Mouse (Mus musculus) midbrain, embryonic 14.5 days (tissue): Measurements from ENCODE around the gene Mrps9. TPM values are rescaled to one million over a fixed set of nuclear protein-coding genes. Genes with fewer than 3 reads are reported as not detected.

Experiments
- ATAC-seq: fragments of 200-750 bp; cut with Nextera tagmentation; 2 replicates; pipeline ENCODE4 v1.8.0; 2017; ENCODE audit warnings: moderate number of reproducible peaks, moderate library complexity; ENCODE audit not compliant: low FRiP score, low TSS enrichment
- DNase-seq: peaks from one replicate; pipeline ENCODE4 v3.0.0-alpha.2; 2015
- H3K27ac ChIP-seq: fragments of 300-500 bp; sonication (generic); replicated peaks from 2 replicates; pipeline ENCODE4 v1.5.1; 2014; ENCODE audit warnings: mild to moderate bottlenecking, low read depth, low read length, moderate library complexity
- H3K27me3 ChIP-seq: fragments of 300-500 bp; sonication (generic); 2 replicates; pipeline ENCODE4 v1.6.1; 2014; ENCODE audit warnings: low read length, control low read depth, mixed read lengths; ENCODE audit not compliant: control insufficient read depth, insufficient read depth
- H3K36me3 ChIP-seq: fragments of 300-500 bp; sonication (generic); 2 replicates; pipeline ENCODE4 v1.6.1; 2014; ENCODE audit warnings: low read length, control low read depth; ENCODE audit not compliant: control insufficient read depth, insufficient read depth
- H3K4me1 ChIP-seq: fragments of 300-500 bp; sonication (generic); 2 replicates; pipeline ENCODE4 v1.6.1; 2014; ENCODE audit warnings: mild to moderate bottlenecking, antibody characterized with exemption, low read length, control low read depth; ENCODE audit not compliant: control insufficient read depth, insufficient read depth
- H3K4me2 ChIP-seq: fragments of 300-500 bp; sonication (generic); 2 replicates; pipeline ENCODE4 v1.6.1; 2014; ENCODE audit warnings: mild to moderate bottlenecking, low read length, moderate library complexity
- H3K4me3 ChIP-seq: fragments of 300-500 bp; sonication (generic); replicated peaks from 2 replicates; pipeline ENCODE4 v1.5.1; 2014; ENCODE audit warnings: low read depth, low read length
- H3K9ac ChIP-seq: fragments of 300-500 bp; sonication (generic); replicated peaks from 2 replicates; pipeline ENCODE4 v1.6.1; 2014; ENCODE audit warnings: mild to moderate bottlenecking, low read length, moderate library complexity
- H3K9me3 ChIP-seq: fragments of 300-500 bp; sonication (generic); 2 replicates; pipeline ENCODE4 v1.6.1; 2016; ENCODE audit warnings: low read length, control low read depth, mixed read lengths; ENCODE audit not compliant: control insufficient read depth
- WGBS: fragments of 180-500 bp; shearing (Covaris S2); extraction: QIAGEN DNeasy Blood & Tissue Kit; methylation state at CpG from one replicate; pipeline ENCODE4 v1.1.7; 2014; 5-methylcytosine and 5-hydroxymethylcytosine counted together
- polyA plus RNA-seq: library from polyadenylated mRNA; unstranded; fragments of >200 nt; fragmentation: Nextera tagmentation; extraction: Ambion mirVana; gene quantifications from 2 replicates; pipeline ENCODE4 v1.2.1, GENCODE M21; 2014

Gene Mrps9
- polyA plus RNA-seq, 1 experiment from 2014 or later, result 39.4 TPM

- ATAC-seq, result peak; percentile 81
- 13% methylated on average over 22 of the region's 22 CpGs for WGBS
- H3K36me3 ChIP-seq, result no peaks in the 10 kb centered on the region
- H3K4me2 ChIP-seq, result peak overlapping the region; percentile 37
- H3K4me1 ChIP-seq, result peaks cover 18% of the 10 kb centered on the region
- H3K27ac ChIP-seq, result peak overlapping the region; percentile 84
- H3K9ac ChIP-seq, result no peak overlapping the region; the same call in 1 of the 2 replicates
- DNase-seq, result peak; percentile 81
- no peaks in the 10 kb centered on the region for H3K27me3 ChIP-seq
- H3K4me3 ChIP-seq, result no peak overlapping the region
- H3K9me3 ChIP-seq, result no peaks in the 10 kb centered on the region
These were observed 37.7 kb downstream of the Mrps9 start for GRCm38 (mm10) chr1:42888541-42889349.

DNA sequence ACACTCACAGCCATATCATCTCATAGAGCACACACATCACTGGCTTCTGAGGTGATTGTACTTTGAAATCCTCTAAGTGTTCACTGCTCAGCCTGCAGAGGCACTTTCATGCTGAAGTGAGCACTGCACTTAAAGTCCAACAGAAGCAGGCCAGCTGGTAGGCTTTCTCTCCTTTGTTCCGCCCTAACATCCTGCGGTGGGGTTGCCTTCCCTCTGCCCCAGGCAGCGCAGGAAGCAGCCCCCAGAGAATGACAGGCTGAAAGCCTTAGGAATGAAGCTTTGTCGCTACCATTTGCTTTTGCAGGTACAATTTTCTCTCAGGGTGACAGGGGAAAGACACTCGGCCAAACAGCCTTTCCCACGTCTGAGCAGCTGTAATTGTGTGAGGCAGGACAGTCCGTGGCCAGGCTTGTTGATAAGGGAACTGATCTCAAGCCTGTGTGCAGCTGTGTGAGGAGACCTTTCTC lies 38.4 kb downstream of the Mrps9 start:
- WGBS, result 12% methylated on average over 7 of the region's 7 CpGs
- DNase-seq (peak; percentile 67), ATAC-seq (peak; percentile 46; the same call in 1 of the 2 replicates)
- Histone ChIP-seq H3K4me3 (no peak overlapping the region), H3K36me3 (0 out of 2 replicates have a peak, but pooled peaks cover 2% of the 10 kb centered on the region), H3K9me3 (no peaks in the 10 kb centered on the region), H3K9ac (peak overlapping the region; percentile 32), H3K27me3 (no peaks in the 10 kb centered on the region), H3K4me1 (peaks cover 18% of the 10 kb centered on the region), H3K27ac (peak overlapping the region; percentile 84), H3K4me2 (peak overlapping the region; percentile 33)

DNA sequence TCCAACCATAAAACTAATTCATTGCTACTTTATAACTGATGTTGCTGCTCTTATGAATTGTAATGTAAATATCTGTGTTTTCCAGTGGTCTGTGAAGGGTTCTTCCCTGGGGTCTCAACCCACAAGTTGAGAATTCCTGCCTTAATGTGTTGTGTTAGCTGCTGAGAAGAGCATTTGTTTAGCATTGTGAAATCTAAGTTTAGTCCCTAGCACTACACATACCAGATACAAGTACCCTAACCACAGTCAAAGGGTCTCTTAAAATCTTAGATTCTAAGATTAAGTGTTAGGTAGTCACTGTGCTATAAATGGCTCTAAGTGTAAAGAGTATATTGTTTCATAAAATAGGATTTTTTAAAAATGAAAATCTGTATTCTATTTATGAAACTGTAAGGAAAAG lies 43.7 kb downstream of the Mrps9 start:
- H3K4me2 ChIP-seq, result no peak overlapping the region
- H3K4me3 ChIP-seq, result no peak overlapping the region
- no peaks in the 10 kb centered on the region for H3K9me3 ChIP-seq
- H3K36me3 ChIP-seq, result peaks cover 9% of the 10 kb centered on the region
- H3K4me1 ChIP-seq, result peaks cover 5% of the 10 kb centered on the region
- no peak for DNase-seq
- no peak for ATAC-seq
- H3K27ac ChIP-seq, result no peak overlapping the region
- no peaks in the 10 kb centered on the region for H3K27me3 ChIP-seq
- no peak overlapping the region for H3K9ac ChIP-seq

GRCm38 (mm10) chr1:42905148-42905547 lies 54.1 kb downstream of the Mrps9 start:
- 78% methylated on average over 11 of the region's 11 CpGs for WGBS

DNA sequence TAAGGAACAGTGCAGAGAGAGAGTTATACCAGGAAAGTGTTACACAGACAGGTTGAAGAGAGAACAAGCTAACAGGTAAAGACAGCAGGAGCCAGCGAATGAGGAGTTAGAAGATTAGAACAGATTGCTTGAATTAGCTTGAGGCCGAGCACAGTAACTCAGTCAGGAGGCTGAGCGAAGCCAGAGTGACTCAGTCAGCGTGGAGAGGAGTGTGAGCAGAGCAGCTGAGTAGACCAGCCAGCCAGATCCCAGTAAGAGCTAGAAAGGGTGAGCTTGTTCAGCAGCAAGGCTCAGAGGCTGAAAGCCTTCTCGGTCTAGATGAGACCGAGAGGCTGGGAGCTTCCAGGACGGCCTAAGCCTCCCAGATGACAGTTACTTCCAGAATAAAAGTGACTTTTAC lies 55.7 kb downstream of the Mrps9 start:
- WGBS, result 76% methylated on average over 7 of the region's 7 CpGs
- DNase-seq (no peak), ATAC-seq (no peak)
- Histone ChIP-seq H3K27me3 (no peaks in the 10 kb centered on the region), H3K4me3 (no peak overlapping the region), H3K27ac (no peak overlapping the region), H3K4me1 (no peaks in the 10 kb centered on the region), H3K9ac (no peak overlapping the region), H3K9me3 (no peaks in the 10 kb centered on the region), H3K36me3 (peaks cover 5% of the 10 kb centered on the region; the same call in 1 of the 2 replicates), H3K4me2 (no peak overlapping the region)

More at GRCm38 (mm10) chr1:42905148-42905547, 54.1 kb downstream of the Mrps9 start:
- DNase-seq (no peak), ATAC-seq (no peak)
- H3K27ac ChIP-seq, result no peak overlapping the region
- no peak overlapping the region for H3K4me2 ChIP-seq
- no peaks in the 10 kb centered on the region for H3K27me3 ChIP-seq
- H3K36me3 ChIP-seq, result peaks cover 15% of the 10 kb centered on the region
- H3K4me3 ChIP-seq, result no peak overlapping the region
- H3K9me3 ChIP-seq, result no peaks in the 10 kb centered on the region
- no peak overlapping the region for H3K9ac ChIP-seq
- H3K4me1 ChIP-seq, result no peaks in the 10 kb centered on the region

- DNase-seq (no peak), ATAC-seq (no peak)
- H3K9ac ChIP-seq, result no peak overlapping the region
- H3K27ac ChIP-seq, result no peak overlapping the region
- H3K4me2 ChIP-seq, result no peak overlapping the region
- no peaks in the 10 kb centered on the region for H3K27me3 ChIP-seq
- no peak overlapping the region for H3K4me3 ChIP-seq
- WGBS, result 45% methylated on average over 4 of the region's 4 CpGs
- peaks cover 5% of the 10 kb centered on the region; the same call in 1 of the 2 replicates for H3K36me3 ChIP-seq
- H3K4me1 ChIP-seq, result no peaks in the 10 kb centered on the region
- H3K9me3 ChIP-seq, result no peaks in the 10 kb centered on the region
These were observed 56.1 kb downstream of the Mrps9 start for GRCm38 (mm10) chr1:42907153-42907552.

DNA sequence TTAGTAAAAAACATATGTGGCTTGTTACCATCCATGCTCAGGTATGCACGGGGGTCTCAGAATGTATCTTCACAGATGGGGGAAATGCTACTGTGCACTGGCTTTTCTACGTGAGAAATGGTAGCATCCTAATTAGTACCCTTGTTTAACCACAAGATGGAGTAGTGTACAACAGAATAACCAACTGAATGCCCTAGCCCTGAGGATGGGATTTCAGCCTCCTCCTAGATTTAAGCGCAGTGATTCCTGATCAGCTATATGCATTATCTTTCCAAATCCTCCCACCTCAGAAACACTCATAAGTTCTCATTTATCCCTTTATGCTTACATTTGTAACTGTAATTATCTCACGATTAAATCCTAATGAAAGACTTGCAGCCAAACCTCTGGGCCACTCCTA lies 64.0 kb downstream of the Mrps9 start:
- no peaks in the 10 kb centered on the region for H3K9me3 ChIP-seq
- 11% methylated on average over 4 of the region's 4 CpGs for WGBS
- H3K4me3 ChIP-seq, result no peak overlapping the region
- H3K9ac ChIP-seq, result no peak overlapping the region
- DNase-seq (peak; percentile 84), ATAC-seq (peak; percentile 82)
- H3K27ac ChIP-seq, result no peak overlapping the region
- no peaks in the 10 kb centered on the region for H3K36me3 ChIP-seq
- H3K27me3 ChIP-seq, result no peaks in the 10 kb centered on the region
- H3K4me1 ChIP-seq, result no peaks in the 10 kb centered on the region
- H3K4me2 ChIP-seq, result no peak overlapping the region

GRCm38 (mm10) chr1:42916719-42917118 lies 65.7 kb downstream of the Mrps9 start:
- 81% methylated on average over 7 of the region's 7 CpGs for WGBS
- H3K9ac ChIP-seq, result no peak overlapping the region
- no peak overlapping the region for H3K4me3 ChIP-seq

DNA sequence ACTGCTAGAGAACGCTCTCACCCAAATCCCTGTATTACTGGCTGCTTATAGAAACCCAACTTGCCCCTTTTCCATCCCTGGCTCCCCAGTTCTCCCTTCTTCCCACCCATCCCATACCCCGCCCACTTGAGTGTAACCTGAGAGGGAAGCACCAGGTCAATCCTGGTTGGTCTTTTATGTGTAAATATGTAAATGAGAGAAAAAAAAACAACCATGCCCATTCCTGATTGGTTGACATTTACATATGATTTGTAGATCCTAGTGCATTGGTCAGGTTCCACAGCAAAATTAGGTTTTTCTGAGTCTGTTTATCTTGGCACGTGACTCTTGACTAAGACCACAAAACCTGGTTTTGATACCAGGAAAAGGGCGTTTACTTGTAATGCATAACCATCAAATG lies 66.9 kb downstream of the Mrps9 start:
- Histone ChIP-seq H3K27me3 (no peaks in the 10 kb centered on the region), H3K9me3 (no peaks in the 10 kb centered on the region), H3K4me2 (no peak overlapping the region), H3K27ac (no peak overlapping the region), H3K4me3 (no peak overlapping the region), H3K4me1 (no peaks in the 10 kb centered on the region), H3K9ac (no peak overlapping the region), H3K36me3 (no peaks in the 10 kb centered on the region)
- WGBS, result 27% methylated on average over 4 of the region's 4 CpGs
- DNase-seq (no peak), ATAC-seq (no peak)

More at GRCm38 (mm10) chr1:42916719-42917118, 65.7 kb downstream of the Mrps9 start:
- no peaks in the 10 kb centered on the region for H3K4me1 ChIP-seq
- no peak overlapping the region for H3K27ac ChIP-seq
- no peak for DNase-seq
- H3K36me3 ChIP-seq, result no peaks in the 10 kb centered on the region
- no peaks in the 10 kb centered on the region for H3K9me3 ChIP-seq
- H3K27me3 ChIP-seq, result no peaks in the 10 kb centered on the region
- H3K4me2 ChIP-seq, result no peak overlapping the region
- no peak for ATAC-seq
